Mouse (Mus musculus) heart, embryonic 14.5 days (tissue): Measurements from ENCODE around the gene Sumf1. TPM values are rescaled to one million over a fixed set of nuclear protein-coding genes. Genes with fewer than 3 reads are reported as not detected.

Source experiments
- ATAC-seq: fragments of 200-750 bp; cut with Nextera tagmentation; 2 replicates; pipeline ENCODE4 v1.8.0; 2017; ENCODE audit warnings: low read depth, moderate TSS enrichment; ENCODE audit not compliant: insufficient number of reproducible peaks, insufficient read depth, low FRiP score
- H3K27ac ChIP-seq, 2 experiments: fragments of 200-500 bp in 1 of 2; fragments of 300-500 bp in 1 of 2; sonication (generic) in 1 of 2; replicated peaks in 1 of 2; 2 replicates each; pipeline ENCODE4 v1.5.1; 2012 to 2014; ENCODE audit warnings: low read depth in 2 of 2, low read length in 2 of 2, control low read depth in 1 of 2, mild to moderate bottlenecking in 1 of 2, mixed read lengths in 1 of 2; ENCODE audit not compliant: control insufficient read depth in 1 of 2, insufficient read depth in 1 of 2
- H3K27me3 ChIP-seq: fragments of 300-500 bp; sonication (generic); 2 replicates; pipeline ENCODE4 v1.6.1; 2014; ENCODE audit warnings: mild to moderate bottlenecking, low read length, control low read depth; ENCODE audit not compliant: control insufficient read depth, insufficient read depth
- H3K36me3 ChIP-seq: fragments of 300-500 bp; sonication (generic); 2 replicates; pipeline ENCODE4 v1.6.1; 2014; ENCODE audit warnings: mild to moderate bottlenecking, control low read depth, low read length, mixed read lengths; ENCODE audit not compliant: control insufficient read depth, insufficient read depth
- H3K4me1 ChIP-seq, 2 experiments: fragments of 200-500 bp in 1 of 2; fragments of 300-500 bp in 1 of 2; sonication (generic) in 1 of 2; 2 replicates each; pipeline ENCODE4 v1.6.1; 2012 to 2014; ENCODE audit warnings: low read length in 2 of 2, control low read depth in 1 of 2, mixed read lengths in 1 of 2; ENCODE audit not compliant: control insufficient read depth in 2 of 2, insufficient read depth in 2 of 2
- H3K4me2 ChIP-seq: fragments of 300-500 bp; sonication (generic); 2 replicates; pipeline ENCODE4 v1.6.1; 2014; ENCODE audit warnings: mild to moderate bottlenecking, low read length
- H3K4me3 ChIP-seq, 2 experiments: fragments of 200-500 bp in 1 of 2; fragments of 300-500 bp in 1 of 2; sonication (generic) in 1 of 2; 2 replicates each; pipeline ENCODE4 v1.5.1; 2012 to 2014; ENCODE audit warnings: low read length in 2 of 2, mild to moderate bottlenecking in 2 of 2, control low read depth in 1 of 2, low read depth in 1 of 2, moderate library complexity in 1 of 2; ENCODE audit not compliant: control insufficient read depth in 1 of 2, insufficient read depth in 1 of 2
- H3K9ac ChIP-seq: fragments of 300-500 bp; sonication (generic); 2 replicates; pipeline ENCODE4 v1.6.1; 2014; ENCODE audit warnings: mild to moderate bottlenecking, low read length
- H3K9me3 ChIP-seq: fragments of 300-500 bp; sonication (generic); 2 replicates; pipeline ENCODE4 v1.6.1; 2016; ENCODE audit warnings: low read length, control low read depth; ENCODE audit not compliant: control insufficient read depth
- WGBS: fragments of 180-500 bp; shearing (Covaris S2); extraction: QIAGEN DNeasy Blood & Tissue Kit; methylation state at CpG from one replicate; pipeline ENCODE4 v1.1.7; 2014; 5-methylcytosine and 5-hydroxymethylcytosine counted together
- polyA plus RNA-seq: library from polyadenylated mRNA; unstranded; fragments of >200 nt; fragmentation: Nextera tagmentation; extraction: Ambion mirVana; gene quantifications from 2 replicates; pipeline ENCODE4 v1.2.1, GENCODE M21; 2014

Gene Sumf1
- polyA plus RNA-seq, 1 experiment from 2014 or later: 23.8 TPM

- no peak overlapping the region for H3K4me3 ChIP-seq
- no peak overlapping the region for H3K4me2 ChIP-seq
- no peaks in the 10 kb centered on the region for H3K27me3 ChIP-seq
- WGBS: 92% methylated on average over 7 of the region's 7 CpGs
- no peak for ATAC-seq
- no peak overlapping the region for H3K9ac ChIP-seq
- no peaks in the 10 kb centered on the region for H3K4me1 ChIP-seq
- H3K9me3 ChIP-seq: no peaks in the 10 kb centered on the region
- H3K36me3 ChIP-seq: 0 out of 2 replicates have a peak, but pooled peaks cover 3% of the 10 kb centered on the region
- no peak overlapping the region for H3K27ac ChIP-seq
These were observed 39.3 kb downstream of the Sumf1 start for GRCm38 (mm10) chr6:108145941-108146588.

- Histone ChIP-seq H3K9ac (no peak overlapping the region), H3K4me1 (no peaks in the 10 kb centered on the region), H3K9me3 (no peaks in the 10 kb centered on the region), H3K36me3 (0 out of 2 replicates have a peak, but pooled peaks cover 3% of the 10 kb centered on the region), H3K4me3 (no peak overlapping the region), H3K27me3 (no peaks in the 10 kb centered on the region), H3K4me2 (no peak overlapping the region), H3K27ac (no peak overlapping the region)
- ATAC-seq: no peak
- 90% methylated on average over 3 of the region's 3 CpGs for WGBS
These were observed 40.1 kb downstream of the Sumf1 start for GRCm38 (mm10) chr6:108145241-108145640.

- H3K4me2 ChIP-seq: no peak overlapping the region
- no peaks in the 10 kb centered on the region for H3K27me3 ChIP-seq
- no peak overlapping the region for H3K4me3 ChIP-seq
- no peak overlapping the region for H3K27ac ChIP-seq
- no peak for ATAC-seq
- H3K9me3 ChIP-seq: no peaks in the 10 kb centered on the region
- H3K4me1 ChIP-seq: no peaks in the 10 kb centered on the region
- 72% methylated on average over 4 of the region's 4 CpGs for WGBS
- 0 out of 2 replicates have a peak, but pooled peaks cover 6% of the 10 kb centered on the region for H3K36me3 ChIP-seq
- H3K9ac ChIP-seq: no peak overlapping the region
These were observed 42.6 kb downstream of the Sumf1 start for GRCm38 (mm10) chr6:108142796-108143195.

- ATAC-seq: no peak
- Histone ChIP-seq H3K27ac (no peak overlapping the region), H3K27me3 (no peaks in the 10 kb centered on the region), H3K4me2 (no peak overlapping the region), H3K4me3 (no peak overlapping the region), H3K36me3 (0 out of 2 replicates have a peak, but pooled peaks cover 6% of the 10 kb centered on the region), H3K9ac (no peak overlapping the region), H3K9me3 (no peaks in the 10 kb centered on the region), H3K4me1 (no peaks in the 10 kb centered on the region)
- 89% methylated on average over 4 of the region's 4 CpGs for WGBS
These were observed 44.5 kb downstream of the Sumf1 start for GRCm38 (mm10) chr6:108140722-108141490.

- no peak for ATAC-seq
- Histone ChIP-seq H3K4me2 (no peak overlapping the region), H3K36me3 (0 out of 2 replicates have a peak, but pooled peaks cover 3% of the 10 kb centered on the region), H3K9me3 (no peaks in the 10 kb centered on the region), H3K27me3 (no peaks in the 10 kb centered on the region), H3K27ac (no peak overlapping the region), H3K4me1 (no peaks in the 10 kb centered on the region), H3K4me3 (no peak overlapping the region), H3K9ac (no peak overlapping the region)
- WGBS: 83% methylated on average over 5 of the region's 5 CpGs
These were observed 48.4 kb downstream of the Sumf1 start for GRCm38 (mm10) chr6:108137031-108137430.

GRCm38 (mm10) chr6:108136286-108136685 lies 49.1 kb downstream of the Sumf1 start:
- no peaks in the 10 kb centered on the region for H3K27me3 ChIP-seq
- 0 out of 2 replicates have a peak, but pooled peaks cover 3% of the 10 kb centered on the region for H3K36me3 ChIP-seq
- H3K4me3 ChIP-seq: no peak overlapping the region
- H3K9me3 ChIP-seq: no peaks in the 10 kb centered on the region
- no peaks in the 10 kb centered on the region for H3K4me1 ChIP-seq
- no peak overlapping the region for H3K27ac ChIP-seq
- no peak overlapping the region for H3K9ac ChIP-seq
- no peak overlapping the region for H3K4me2 ChIP-seq
- ATAC-seq: no peak
- 91% methylated on average over 1 of the region's 1 CpGs for WGBS

- H3K9me3 ChIP-seq: no peaks in the 10 kb centered on the region
- no peak for ATAC-seq
- WGBS: 88% methylated on average over 5 of the region's 5 CpGs
These were observed 53.0 kb downstream of the Sumf1 start for GRCm38 (mm10) chr6:108132268-108132935.

More at GRCm38 (mm10) chr6:108132268-108132935, 53.0 kb downstream of the Sumf1 start:
- Histone ChIP-seq H3K36me3 (no peaks in the 10 kb centered on the region), H3K27me3 (no peaks in the 10 kb centered on the region), H3K4me1 (no peaks in the 10 kb centered on the region), H3K27ac (no peak overlapping the region), H3K4me2 (no peak overlapping the region), H3K9ac (no peak overlapping the region), H3K4me3 (no peak overlapping the region)
